Mouse (Mus musculus) kidney, postnatal 36 days (tissue): ENCODE data around the gene Dnajb8.

Experiments
- DNase-seq, 2 experiments: peaks; one replicate each; pipeline ENCODE4 v3.0.0; 2021 to 2022; ENCODE audit warnings: mixed read lengths in 2 of 2

Dnajb8 gene

DNA sequence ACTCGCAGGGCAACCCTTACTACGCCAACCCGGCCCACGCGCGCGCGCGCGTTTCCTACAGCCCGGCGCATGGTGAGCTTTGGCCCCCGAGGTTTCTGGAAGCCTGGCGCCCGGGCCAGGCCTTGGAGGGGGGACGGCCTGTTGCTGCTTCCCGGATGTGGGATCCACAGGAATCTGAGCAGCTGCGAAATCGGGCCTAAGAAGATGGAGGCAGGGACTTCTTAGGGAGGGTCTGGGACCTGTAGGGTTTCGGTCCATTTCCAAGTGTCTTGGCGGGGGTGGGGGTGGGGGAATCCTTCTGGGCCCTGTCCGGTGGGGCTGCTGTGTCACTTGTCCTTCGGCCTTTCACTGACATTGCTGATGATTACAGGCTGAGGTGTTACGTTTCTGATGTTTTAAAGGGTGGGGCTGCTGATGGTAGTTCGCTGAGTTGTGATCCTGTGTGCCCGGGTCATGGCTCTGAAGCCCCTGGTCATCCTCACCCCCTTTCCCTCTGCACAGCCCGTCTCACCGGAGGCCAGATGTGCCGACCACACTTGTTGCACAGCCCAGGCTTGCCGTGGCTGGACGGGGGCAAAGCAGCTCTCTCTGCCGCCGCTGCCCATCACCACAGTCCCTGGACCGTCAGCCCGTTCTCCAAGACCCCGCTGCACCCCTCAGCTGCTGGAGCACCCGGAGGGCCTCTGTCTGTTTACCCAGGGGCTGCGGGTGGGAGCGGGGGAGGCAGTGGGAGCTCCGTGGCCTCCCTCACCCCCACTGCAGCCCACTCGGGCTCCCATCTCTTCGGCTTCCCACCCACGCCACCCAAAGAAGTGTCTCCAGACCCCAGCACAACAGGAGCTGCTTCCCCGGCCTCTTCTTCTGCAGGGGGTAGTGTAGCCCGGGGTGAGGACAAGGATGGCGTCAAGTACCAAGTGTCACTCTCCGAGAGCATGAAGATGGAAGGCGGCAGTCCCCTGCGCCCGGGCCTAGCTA is 22.1 kb upstream of the Dnajb8 start:
- DNase-seq: peak in 1 of 2 experiments; percentile 43

GRCm38 (mm10) chr6:88200693-88201609 is 21.1 kb upstream of the Dnajb8 start:
- peak; percentile 42 to 45 for DNase-seq

DNA sequence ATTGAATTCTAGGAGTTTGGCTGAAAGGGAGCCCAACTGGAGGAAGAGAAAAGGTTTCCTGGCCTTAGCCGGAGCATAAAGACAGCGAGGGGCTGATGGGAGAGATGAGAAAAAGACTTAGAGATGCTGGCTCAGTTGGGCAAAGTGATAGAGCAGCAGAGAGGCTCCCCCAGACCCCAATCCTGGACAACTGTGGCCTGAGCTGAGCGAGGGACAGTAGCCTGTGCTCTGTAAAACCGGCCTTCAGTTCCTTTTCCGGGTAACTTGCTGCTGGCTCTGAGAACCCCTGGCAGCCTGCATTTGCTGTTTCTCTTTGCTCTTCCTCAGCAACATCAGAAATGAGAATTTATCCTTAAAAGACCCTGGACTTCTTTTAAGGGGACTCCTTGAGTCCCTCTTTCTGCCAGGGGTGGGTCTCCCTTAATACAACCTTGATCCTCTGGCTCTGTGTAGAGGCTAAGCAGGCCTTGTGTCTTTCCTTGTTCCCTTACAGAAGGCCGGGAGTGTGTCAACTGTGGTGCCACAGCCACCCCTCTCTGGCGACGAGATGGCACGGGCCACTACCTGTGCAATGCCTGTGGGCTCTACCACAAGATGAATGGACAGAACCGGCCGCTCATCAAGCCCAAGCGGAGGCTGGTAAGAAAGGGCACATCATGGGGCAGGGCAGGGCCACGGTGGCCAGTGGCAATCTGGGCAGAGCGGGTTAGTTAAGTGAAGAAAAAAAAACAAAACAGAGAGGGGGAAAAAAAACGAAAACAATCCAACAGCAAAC is 20.0 kb upstream of the Dnajb8 start:
- DNase-seq: peak in 1 of 2 experiments; percentile 19

GRCm38 (mm10) chr6:88202921-88203690 is 19.0 kb upstream of the Dnajb8 start:
- peak; percentile 69 to 85 for DNase-seq

DNA sequence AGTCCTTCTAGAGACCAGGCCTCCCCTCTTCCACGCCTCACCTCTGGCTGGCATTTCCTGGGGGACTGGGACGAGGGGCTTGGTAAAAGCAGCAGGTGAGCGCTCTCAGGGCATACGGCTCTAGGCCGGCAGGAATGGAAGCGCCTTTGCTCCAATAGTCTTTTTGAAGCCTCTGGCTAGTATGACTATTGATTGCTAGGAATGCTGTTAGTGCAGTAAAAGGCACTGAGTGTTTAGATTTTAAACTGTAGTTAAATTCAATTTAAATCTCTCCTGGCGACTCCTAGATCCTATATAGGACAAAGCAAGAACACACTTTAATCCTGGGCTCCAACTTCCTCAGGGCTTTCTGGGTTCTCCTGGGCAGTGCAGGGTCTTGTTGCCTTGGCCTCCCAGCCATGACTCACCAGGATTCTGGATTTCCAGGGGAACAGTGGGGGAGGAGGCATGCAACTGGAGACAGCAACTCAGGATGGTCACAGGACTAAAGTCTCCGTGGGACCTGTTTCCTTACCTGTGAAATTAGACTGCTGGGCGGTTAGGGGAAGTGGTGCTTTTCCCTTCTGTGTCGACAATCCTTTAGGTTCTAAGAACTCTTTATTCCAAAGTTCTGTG is 18.2 kb upstream of the Dnajb8 start:
- DNase-seq: no peak

DNA sequence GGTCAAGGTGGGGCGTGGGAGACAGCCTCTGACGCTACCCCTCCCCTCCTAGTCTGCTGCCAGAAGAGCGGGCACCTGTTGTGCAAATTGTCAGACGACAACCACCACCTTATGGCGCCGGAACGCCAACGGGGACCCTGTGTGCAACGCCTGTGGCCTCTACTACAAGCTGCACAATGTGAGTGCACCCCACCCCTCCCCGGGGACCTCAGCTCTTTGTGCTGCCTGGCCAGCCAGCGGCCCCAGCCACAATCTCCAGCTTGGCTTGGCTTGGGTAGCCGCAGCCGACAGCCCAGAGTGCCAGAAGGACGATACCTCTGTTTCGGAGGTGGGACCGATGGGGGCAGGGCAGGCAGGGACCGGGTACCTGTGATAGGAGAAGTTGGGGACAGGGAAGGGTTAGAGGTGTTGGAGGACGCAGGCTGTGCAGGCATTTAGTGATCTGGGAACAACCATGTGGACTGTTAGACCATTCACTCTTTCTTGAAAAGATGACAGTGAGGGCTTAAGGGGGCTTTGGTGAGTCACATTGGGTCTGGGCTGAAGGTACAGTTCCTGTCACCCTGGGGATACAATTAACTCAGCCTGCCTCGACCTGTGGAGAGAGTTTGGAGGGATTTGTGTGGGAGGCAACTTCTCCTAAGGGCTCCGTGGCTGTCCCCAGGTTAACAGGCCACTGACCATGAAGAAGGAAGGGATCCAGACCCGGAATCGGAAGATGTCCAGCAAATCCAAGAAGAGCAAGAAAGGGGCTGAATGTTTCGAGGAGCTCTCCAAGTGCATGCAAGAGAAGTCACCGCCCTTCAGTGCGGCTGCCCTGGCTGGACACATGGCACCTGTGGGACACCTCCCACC is 17.3 kb upstream of the Dnajb8 start:
- peak; percentile 29 to 50 for DNase-seq

DNA sequence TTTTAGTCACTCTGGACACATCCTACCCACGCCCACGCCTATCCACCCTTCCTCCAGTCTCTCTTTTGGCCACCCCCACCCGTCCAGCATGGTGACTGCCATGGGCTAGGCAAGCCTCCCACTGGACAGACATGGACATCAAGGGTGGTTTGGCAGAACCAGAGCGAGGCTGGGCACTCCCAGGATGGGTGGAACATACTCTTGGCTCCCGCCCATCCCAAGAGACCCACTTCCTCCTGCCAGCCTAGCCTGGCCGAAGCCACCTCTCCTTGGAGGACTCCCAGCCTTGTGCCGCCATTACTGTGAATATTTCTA is 16.7 kb upstream of the Dnajb8 start:
- DNase-seq: peak; percentile 34 to 40

GRCm38 (mm10) chr6:88205937-88206336 is 16.1 kb upstream of the Dnajb8 start:
- peak; percentile 65 to 69 for DNase-seq

GRCm38 (mm10) chr6:88206566-88206965 is 15.5 kb upstream of the Dnajb8 start:
- no peak for DNase-seq

DNA sequence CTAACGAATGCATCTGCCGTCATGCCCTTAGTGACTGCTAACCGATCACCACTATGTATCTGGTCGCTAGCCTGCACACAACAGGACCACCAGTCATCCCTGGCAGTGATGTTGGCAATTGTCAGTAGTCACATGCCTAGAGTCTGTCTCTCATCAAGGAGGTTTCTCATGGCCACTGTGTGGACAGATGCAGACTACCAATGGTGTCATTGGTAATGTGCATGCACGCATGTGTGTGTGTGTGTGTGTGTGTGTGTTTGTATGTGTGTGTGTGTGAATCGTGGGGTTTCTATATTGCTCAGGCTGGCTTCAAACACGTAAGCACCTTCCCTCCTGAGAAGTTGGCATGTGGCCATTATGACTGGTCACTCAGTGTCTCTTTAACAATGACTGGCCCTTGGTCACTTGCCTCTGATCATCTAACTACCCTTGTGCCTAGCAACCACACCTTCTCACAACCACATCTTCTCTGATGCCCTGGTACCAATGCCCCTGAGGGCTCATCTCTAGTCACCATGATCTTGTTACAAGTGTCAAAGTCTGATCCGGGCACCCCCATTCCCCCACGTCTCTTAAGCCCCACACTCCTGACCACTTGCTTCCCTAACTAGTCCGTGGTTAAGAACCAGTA is 14.6 kb upstream of the Dnajb8 start:
- DNase-seq: no peak

DNA sequence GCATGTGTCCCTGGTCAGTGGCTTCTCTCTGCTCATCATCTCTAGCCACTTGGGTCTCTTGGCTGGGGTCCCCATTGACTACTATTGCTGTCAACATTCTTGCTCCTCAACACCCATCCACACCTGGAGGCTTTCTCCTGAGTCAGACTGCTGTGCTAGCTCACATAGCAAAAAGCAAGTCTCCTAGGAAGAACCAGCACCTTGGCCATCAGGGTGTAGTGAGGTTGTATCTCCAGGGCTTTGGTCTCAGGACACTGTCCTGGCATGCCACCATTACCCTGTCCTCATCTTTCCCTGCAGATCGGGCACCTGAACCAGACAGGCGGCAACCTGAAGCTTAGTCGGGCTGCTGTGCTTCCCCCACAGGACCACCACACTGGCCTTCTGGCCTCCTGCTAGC is 13.7 kb upstream of the Dnajb8 start:
- no peak for DNase-seq

DNA sequence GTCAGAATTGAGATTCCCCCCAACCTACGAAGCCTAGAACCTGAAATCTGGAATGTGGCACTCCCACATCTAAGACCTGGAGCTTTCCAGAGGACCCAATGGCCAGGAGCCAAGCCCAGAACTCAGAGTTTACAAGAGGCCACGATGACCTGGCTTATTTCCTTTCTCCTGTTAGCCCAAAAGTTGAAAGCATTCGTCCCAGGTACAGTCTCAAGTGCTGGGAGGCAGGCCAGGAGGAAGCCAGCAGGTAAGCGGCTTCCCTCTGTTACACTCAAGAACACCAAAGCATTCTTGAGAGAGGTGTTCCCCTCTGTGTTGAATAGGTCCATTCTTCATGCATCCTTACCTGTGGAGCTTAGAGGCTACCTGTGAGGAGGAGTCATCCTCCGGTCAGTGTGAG is 12.6 kb upstream of the Dnajb8 start:
- no peak for DNase-seq

DNA sequence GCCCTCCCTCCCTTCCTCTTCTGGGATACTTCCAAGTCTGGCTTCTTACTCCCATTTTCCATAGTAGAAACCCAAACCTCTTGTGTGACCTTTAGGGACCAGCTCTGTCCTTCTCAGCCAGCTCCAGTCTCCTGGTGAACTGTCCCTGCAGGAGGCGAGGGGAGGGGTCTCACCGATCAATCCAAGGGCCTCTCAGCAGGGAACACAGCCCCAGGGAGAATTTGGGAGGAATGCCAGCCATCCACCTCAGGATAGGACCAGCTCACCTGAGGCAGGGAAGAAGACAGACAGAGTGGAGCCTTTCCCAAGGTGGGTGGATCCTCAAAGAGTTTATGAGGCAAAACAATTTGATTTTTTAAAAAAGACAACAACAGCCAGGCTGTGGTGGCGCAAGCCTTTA is 11.9 kb upstream of the Dnajb8 start:
- no peak for DNase-seq

- no peak for DNase-seq
Measured at GRCm38 (mm10) chr6:88215797-88216196, 6.3 kb upstream of the Dnajb8 start.

GRCm38 (mm10) chr6:88216199-88216598 is 5.9 kb upstream of the Dnajb8 start:
- DNase-seq: no peak

GRCm38 (mm10) chr6:88219094-88219493 is 3.0 kb upstream of the Dnajb8 start:
- no peak for DNase-seq

DNA sequence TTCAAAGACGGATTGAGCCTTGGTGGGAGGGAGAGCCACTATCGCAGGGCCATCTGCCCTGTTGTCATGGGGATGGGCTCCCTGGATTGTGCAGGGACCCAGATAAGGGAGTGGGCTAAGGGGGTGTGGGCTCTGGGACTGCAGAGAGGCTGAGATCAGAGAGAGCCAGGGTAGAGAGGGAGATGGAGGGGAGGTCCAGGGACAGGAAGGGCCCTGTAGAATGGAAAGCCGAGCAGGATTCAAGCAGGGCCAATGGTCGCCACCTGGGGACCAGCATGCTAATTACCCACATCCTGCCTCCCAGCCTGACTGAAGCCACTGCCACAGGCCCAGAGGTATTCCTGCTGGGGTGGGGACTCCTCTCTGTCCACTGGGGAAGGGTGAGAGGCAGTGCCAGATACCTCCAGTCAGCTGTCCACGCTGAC is 4.5 kb downstream of the Dnajb8 start:
- DNase-seq: peak in 1 of 2 experiments; percentile 19

GRCm38 (mm10) chr6:88227537-88227936 is 5.5 kb downstream of the Dnajb8 start:
- peak in 1 of 2 experiments; percentile 17 for DNase-seq

- no peak for DNase-seq
Measured at GRCm38 (mm10) chr6:88229221-88229620, 7.2 kb downstream of the Dnajb8 start.

GRCm38 (mm10) chr6:88231821-88232220 is 9.8 kb downstream of the Dnajb8 start:
- no peak for DNase-seq
